Mouse (Mus musculus) embryonic facial prominence, embryonic 15.5 days (tissue): ENCODE measurements at regions not wholly inside any gene's neighbourhood (a gene's known extent, or its start where the extent isn't known, plus 50 kb on each side); places are given as distances from the start of the nearest gene placed in this dataset.

ENCODE experiments used
- ATAC-seq: fragments of 200-750 bp; cut with Nextera tagmentation; 2 replicates; pipeline ENCODE4 v1.8.0; 2017; ENCODE audit warnings: low read depth, moderate TSS enrichment; ENCODE audit not compliant: insufficient number of reproducible peaks, low FRiP score, low TSS enrichment
- H3K27ac ChIP-seq: fragments of 300-500 bp; sonication (generic); replicated peaks from 2 replicates; pipeline ENCODE4 v1.5.1; 2015; ENCODE audit warnings: mild to moderate bottlenecking, inconsistent platforms
- H3K27me3 ChIP-seq: fragments of 300-500 bp; sonication (generic); 2 replicates; pipeline ENCODE4 v1.6.1; 2015; ENCODE audit warnings: inconsistent platforms
- H3K36me3 ChIP-seq: fragments of 300-500 bp; sonication (generic); 2 replicates; pipeline ENCODE4 v1.6.1; 2015; ENCODE audit warnings: mild to moderate bottlenecking, inconsistent platforms
- H3K4me1 ChIP-seq: fragments of 300-500 bp; sonication (generic); 2 replicates; pipeline ENCODE4 v1.6.1; 2015; ENCODE audit warnings: inconsistent platforms
- H3K4me2 ChIP-seq: fragments of 300-500 bp; sonication (generic); replicated peaks from 2 replicates; pipeline ENCODE4 v1.6.1; 2015; ENCODE audit warnings: mild to moderate bottlenecking, inconsistent platforms
- H3K4me3 ChIP-seq: fragments of 300-500 bp; sonication (generic); replicated peaks from 2 replicates; pipeline ENCODE4 v1.5.1; 2015; ENCODE audit warnings: mild to moderate bottlenecking, inconsistent platforms
- H3K9ac ChIP-seq: fragments of 300-500 bp; sonication (generic); 2 replicates; pipeline ENCODE4 v1.6.1; 2015; ENCODE audit warnings: inconsistent platforms
- H3K9me3 ChIP-seq: fragments of 300-500 bp; sonication (generic); replicated peaks from 2 replicates; pipeline ENCODE4 v1.6.1; 2016; ENCODE audit warnings: inconsistent platforms
- whole genome bisulfite sequencing: fragments of 180-500 bp; shearing (Covaris S2); methylation state at CpG from one replicate; pipeline ENCODE4 v1.1.7; 2015; 5-methylcytosine and 5-hydroxymethylcytosine counted together

DNA sequence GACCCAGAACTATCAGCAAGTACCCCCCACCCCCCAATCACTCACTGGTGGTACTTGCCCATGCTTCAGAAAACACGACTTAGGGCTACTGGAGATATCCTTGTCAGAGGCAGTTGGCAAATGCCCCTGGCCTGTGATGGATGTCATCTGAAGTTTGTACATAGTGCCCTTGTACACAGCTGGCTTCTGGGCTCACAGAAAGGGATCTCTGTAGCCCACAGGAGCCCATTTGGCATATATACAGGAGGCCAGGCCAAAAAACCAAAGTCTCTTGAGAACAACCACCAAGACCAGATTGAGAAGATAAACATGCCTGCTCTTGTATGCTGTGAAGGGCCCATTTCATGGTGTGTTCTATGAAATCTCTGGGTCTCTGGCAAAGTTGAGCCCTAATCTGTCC lies 181.3 kb upstream of the Kbtbd8 start:
- ATAC-seq, result no peak

DNA sequence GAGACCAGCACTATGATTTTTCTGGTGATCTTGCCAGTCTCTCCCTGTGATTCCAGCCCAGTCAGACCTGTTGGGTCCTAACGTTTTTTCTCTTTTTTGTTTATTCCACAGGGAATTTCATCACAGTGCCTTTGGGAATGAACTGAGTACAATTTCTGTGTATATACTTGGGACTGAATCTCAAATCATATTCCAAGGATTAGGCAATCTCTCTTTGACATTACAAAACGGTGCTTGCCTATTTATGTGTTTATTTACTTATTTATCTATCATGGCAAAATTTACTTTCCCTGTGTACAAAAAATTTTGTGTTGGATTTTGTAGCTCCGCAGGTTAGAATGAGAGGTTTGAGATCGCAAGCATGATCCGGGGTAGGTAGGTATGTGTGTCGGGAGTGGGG lies 189.2 kb upstream of the Kbtbd8 start:
- Histone ChIP-seq H3K4me3 (no peak overlapping the region), H3K9me3 (no peaks in the 10 kb centered on the region), H3K36me3 (no peaks in the 10 kb centered on the region), H3K27ac (no peak overlapping the region), H3K4me1 (no peaks in the 10 kb centered on the region), H3K4me2 (no peak overlapping the region), H3K27me3 (no peaks in the 10 kb centered on the region), H3K9ac (no peak overlapping the region)
- 88% methylated on average over 6 of the region's 6 CpGs for WGBS
- ATAC-seq, result no peak

More for the DNA sequence above, 181.3 kb upstream of the Kbtbd8 start:
- Histone ChIP-seq H3K36me3 (no peaks in the 10 kb centered on the region), H3K4me3 (no peak overlapping the region), H3K4me2 (no peak overlapping the region), H3K27me3 (no peaks in the 10 kb centered on the region), H3K4me1 (peaks cover 17% of the 10 kb centered on the region; the same call in 1 of the 2 replicates), H3K9ac (no peak overlapping the region), H3K9me3 (no peaks in the 10 kb centered on the region), H3K27ac (no peak overlapping the region)
- WGBS, result 69% methylated on average over 1 of the region's 1 CpGs

- no peaks in the 10 kb centered on the region for H3K27me3 ChIP-seq
- no peak for ATAC-seq
These were observed 190.3 kb upstream of the Kbtbd8 start for GRCm38 (mm10) chr6:94926652-94927211.

GRCm38 (mm10) chr6:94925408-94925807 lies 191.6 kb upstream of the Kbtbd8 start:
- Histone ChIP-seq H3K9ac (no peak overlapping the region), H3K9me3 (no peaks in the 10 kb centered on the region), H3K4me1 (no peaks in the 10 kb centered on the region), H3K4me2 (no peak overlapping the region), H3K36me3 (no peaks in the 10 kb centered on the region), H3K27ac (no peak overlapping the region), H3K4me3 (no peak overlapping the region), H3K27me3 (no peaks in the 10 kb centered on the region)
- 79% methylated on average over 1 of the region's 1 CpGs for WGBS
- ATAC-seq, result no peak

More at GRCm38 (mm10) chr6:94926652-94927211, 190.3 kb upstream of the Kbtbd8 start:
- no peak overlapping the region for H3K4me2 ChIP-seq
- no peaks in the 10 kb centered on the region for H3K4me1 ChIP-seq
- H3K36me3 ChIP-seq, result no peaks in the 10 kb centered on the region
- WGBS, result 97% methylated on average over 8 of the region's 8 CpGs
- no peak overlapping the region for H3K27ac ChIP-seq
- H3K4me3 ChIP-seq, result no peak overlapping the region
- no peaks in the 10 kb centered on the region for H3K9me3 ChIP-seq
- H3K9ac ChIP-seq, result no peak overlapping the region

DNA sequence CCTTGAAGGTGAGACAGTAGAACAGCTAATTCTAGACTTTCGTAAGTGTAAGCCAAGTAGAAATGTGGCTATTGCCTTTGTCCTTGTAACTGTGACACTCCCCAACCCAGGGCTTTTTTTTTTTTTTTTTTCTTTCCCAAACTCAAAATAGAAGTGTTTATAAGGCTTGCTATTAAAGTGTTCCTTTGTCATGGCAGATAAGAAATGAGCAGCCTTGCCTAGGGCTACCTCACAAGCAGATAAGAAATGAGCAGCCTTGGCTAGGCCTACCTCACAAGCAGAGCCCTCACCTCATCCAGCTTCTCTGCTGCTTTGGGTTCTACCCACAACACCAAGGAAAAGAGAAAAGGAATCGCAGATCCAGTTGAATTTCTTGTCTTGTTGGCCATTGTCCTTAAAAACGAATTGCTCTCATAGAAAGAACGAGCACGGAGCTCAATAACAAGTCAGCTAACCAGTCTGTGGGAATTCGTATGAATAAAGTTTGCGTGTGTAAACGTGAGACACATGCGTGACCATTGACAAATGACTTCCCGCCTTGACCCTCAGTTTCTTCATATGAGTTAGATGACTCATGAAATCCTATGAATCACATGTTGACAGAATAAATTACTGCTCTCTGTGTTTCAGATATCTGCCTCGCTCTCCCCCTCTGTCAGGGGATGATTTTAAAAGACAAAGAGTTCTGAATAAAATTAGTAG lies 192.6 kb upstream of the Kbtbd8 start:
- no peak for ATAC-seq
- Histone ChIP-seq H3K27me3 (no peaks in the 10 kb centered on the region), H3K27ac (no peak overlapping the region), H3K9me3 (no peaks in the 10 kb centered on the region), H3K9ac (no peak overlapping the region), H3K36me3 (no peaks in the 10 kb centered on the region), H3K4me3 (no peak overlapping the region), H3K4me2 (no peak overlapping the region), H3K4me1 (no peaks in the 10 kb centered on the region)
- 72% methylated on average over 11 of the region's 11 CpGs for WGBS

- no peaks in the 10 kb centered on the region for H3K36me3 ChIP-seq
- H3K27me3 ChIP-seq, result no peaks in the 10 kb centered on the region
- H3K4me2 ChIP-seq, result no peak overlapping the region
- ATAC-seq, result no peak
- no peaks in the 10 kb centered on the region for H3K4me1 ChIP-seq
- 53% methylated on average over 2 of the region's 2 CpGs for WGBS
- no peak overlapping the region for H3K4me3 ChIP-seq
- no peak overlapping the region for H3K9ac ChIP-seq
- H3K27ac ChIP-seq, result no peak overlapping the region
- no peaks in the 10 kb centered on the region for H3K9me3 ChIP-seq
These were observed 195.3 kb upstream of the Kbtbd8 start for GRCm38 (mm10) chr6:94921741-94922140.

DNA sequence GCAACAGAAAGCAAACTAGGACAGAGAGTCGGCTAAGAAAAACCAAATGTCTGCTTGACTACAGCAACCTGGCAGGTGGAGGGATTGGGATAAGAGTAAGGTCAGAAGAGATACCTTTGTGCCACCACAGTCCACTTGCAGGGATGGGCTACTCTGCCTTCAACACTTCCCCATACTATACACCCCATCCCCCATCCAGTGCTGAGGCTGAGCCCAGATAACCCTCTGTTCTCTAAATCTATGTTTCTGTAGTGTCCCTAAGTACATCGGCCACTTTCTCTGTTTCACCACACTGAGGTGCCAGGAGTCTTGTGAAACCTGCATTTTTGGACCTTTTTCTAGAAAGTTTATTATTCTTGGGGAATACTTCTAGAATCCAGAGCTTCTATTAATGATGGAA lies 196.3 kb upstream of the Kbtbd8 start:
- Histone ChIP-seq H3K4me3 (no peak overlapping the region), H3K4me1 (0 out of 2 replicates have a peak, but pooled peaks cover 6% of the 10 kb centered on the region), H3K27me3 (no peaks in the 10 kb centered on the region), H3K27ac (no peak overlapping the region), H3K36me3 (no peaks in the 10 kb centered on the region), H3K4me2 (no peak overlapping the region), H3K9me3 (no peaks in the 10 kb centered on the region), H3K9ac (no peak overlapping the region)
- ATAC-seq, result no peak
- WGBS, result 83% methylated on average over 2 of the region's 2 CpGs

DNA sequence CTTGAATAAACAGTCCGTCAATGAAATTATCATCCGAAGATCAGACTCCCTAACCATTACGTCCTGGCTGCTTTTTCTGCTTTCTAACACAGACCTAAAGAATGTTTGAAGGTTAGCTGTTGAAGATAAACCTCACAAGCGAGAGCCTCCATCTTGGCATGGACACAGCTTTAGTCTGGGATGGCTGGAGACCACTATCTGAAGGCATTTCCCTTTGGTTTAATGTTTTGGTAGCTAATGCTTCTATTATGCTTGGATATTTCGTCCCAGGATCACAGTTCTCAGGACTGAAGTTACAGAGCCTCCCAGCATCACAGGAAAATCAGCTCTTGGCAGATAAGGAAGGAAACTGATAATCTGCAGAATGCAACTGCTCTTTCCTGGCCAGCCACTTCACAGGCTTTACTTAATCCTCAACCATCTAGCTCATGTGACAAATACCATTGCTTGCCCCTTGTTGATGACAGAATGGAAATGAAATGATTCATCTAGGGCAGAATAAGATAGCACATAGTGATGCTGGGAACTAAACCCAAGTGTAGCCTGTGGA lies 197.8 kb upstream of the Kbtbd8 start:
- Histone ChIP-seq H3K27ac (no peak overlapping the region), H3K4me2 (no peak overlapping the region), H3K4me3 (no peak overlapping the region), H3K36me3 (no peaks in the 10 kb centered on the region), H3K9me3 (no peaks in the 10 kb centered on the region), H3K27me3 (no peaks in the 10 kb centered on the region), H3K4me1 (0 out of 2 replicates have a peak, but pooled peaks cover 6% of the 10 kb centered on the region), H3K9ac (no peak overlapping the region)
- no peak for ATAC-seq
- WGBS, result 78% methylated on average over 5 of the region's 5 CpGs

DNA sequence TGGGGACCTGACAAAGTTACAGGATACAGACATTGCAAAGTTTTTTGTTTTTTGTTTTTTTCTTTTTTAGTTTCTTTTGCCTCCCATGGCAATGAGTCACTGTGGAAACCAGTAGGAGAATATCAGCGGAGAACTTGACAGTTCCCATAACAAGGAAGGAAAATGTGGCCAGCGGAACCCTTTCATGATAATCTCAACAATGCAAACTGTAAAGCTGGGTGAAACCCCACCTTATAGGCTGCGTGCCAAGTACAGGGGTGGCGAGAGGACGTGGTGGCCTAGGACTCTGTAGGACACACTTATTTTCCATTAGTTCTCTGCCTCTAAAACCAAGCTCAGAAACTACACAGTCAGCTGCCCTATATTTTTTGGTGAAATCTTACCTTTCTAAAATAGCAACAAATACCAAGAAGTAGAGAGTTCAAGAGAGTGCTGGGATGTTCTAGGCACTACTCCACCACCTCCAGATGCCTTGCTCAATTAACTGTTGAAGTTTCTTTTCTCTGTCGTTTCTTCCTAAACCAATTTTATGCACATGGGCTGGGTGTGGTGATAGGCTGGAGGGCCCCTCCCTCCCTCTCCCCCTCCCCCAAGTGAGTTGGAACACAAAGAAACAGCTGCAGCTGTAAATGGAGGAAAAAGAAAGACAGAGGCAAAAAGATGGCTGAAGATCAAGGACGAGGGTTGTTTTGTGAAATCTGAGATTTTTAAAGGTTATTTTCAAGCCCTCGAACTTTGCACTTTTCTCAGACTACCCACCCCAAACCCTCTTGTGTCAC lies 201.0 kb upstream of the Kbtbd8 start:
- Histone ChIP-seq H3K9me3 (no peaks in the 10 kb centered on the region), H3K4me1 (peaks cover 16% of the 10 kb centered on the region), H3K4me3 (no peak overlapping the region), H3K4me2 (no peak overlapping the region), H3K36me3 (no peaks in the 10 kb centered on the region), H3K27me3 (no peaks in the 10 kb centered on the region), H3K27ac (no peak overlapping the region), H3K9ac (no peak overlapping the region)
- ATAC-seq, result no peak
- WGBS, result 52% methylated on average over 8 of the region's 8 CpGs

GRCm38 (mm10) chr6:94911836-94912235 lies 205.2 kb upstream of the Kbtbd8 start:
- Histone ChIP-seq H3K4me1 (peaks cover 19% of the 10 kb centered on the region), H3K9me3 (no peaks in the 10 kb centered on the region), H3K27me3 (no peaks in the 10 kb centered on the region), H3K4me3 (no peak overlapping the region), H3K4me2 (no peak overlapping the region), H3K27ac (peak overlapping the region; percentile 81), H3K36me3 (no peaks in the 10 kb centered on the region), H3K9ac (no peak overlapping the region)
- ATAC-seq, result peak; percentile 64; the same call in 1 of the 2 replicates
- 41% methylated on average over 3 of the region's 3 CpGs for WGBS

DNA sequence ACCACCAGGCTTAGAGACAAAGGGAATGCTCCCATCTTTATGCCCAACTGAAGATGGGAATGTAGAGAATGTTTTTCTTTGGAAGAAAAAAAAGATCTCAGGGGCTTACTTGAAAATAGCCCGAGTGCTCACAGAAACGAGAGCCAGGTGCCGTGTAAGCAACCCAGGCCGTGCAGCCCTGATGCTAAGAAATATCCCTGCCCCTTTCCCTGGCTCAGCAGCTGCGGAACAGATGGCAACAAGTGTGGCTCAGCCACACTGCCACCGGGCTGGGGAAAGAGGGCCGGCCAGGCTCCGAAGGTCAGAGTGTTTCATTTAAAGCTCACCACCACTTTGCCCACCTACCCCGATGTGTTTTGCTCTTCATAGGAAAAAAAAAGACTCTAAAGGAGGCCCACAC lies 205.7 kb upstream of the Kbtbd8 start:
- H3K36me3 ChIP-seq, result no peaks in the 10 kb centered on the region
- 32% methylated on average over 9 of the region's 9 CpGs for WGBS
- no peaks in the 10 kb centered on the region for H3K27me3 ChIP-seq
- peak; percentile 74 for ATAC-seq
- no peak overlapping the region for H3K4me3 ChIP-seq
- H3K4me2 ChIP-seq, result 0 out of 2 replicates have a peak overlapping the region, but pooled peaks have one; percentile 19
- no peak overlapping the region for H3K9ac ChIP-seq
- H3K27ac ChIP-seq, result peak overlapping the region; percentile 81
- peaks cover 18% of the 10 kb centered on the region for H3K4me1 ChIP-seq
- no peaks in the 10 kb centered on the region for H3K9me3 ChIP-seq
